Mouse (Mus musculus): ENCODE results near the gene Dpp9. TPM values are rescaled to one million over a fixed set of nuclear protein-coding genes. Genes with fewer than 3 reads are reported as not detected.
"Not testable (repeated sequence)": the region's sequence is repeated elsewhere in the genome, so short reads cannot be mapped to it uniquely, and the experiment has no call there.

Gene Dpp9
- polyA plus RNA-seq, 1 experiment from 2014 or later, result 50.6 TPM

- not testable (repeated sequence) for DNase-seq (ENCODE audit: low spot score); H3K4me3 ChIP-seq (ENCODE audit: low read depth, low read length); H3K9me3 ChIP-seq (ENCODE audit: control insufficient read depth, low read length); H3K4me1 ChIP-seq (replicated peaks; ENCODE audit: control insufficient read depth, insufficient read depth, low read length); ATAC-seq (replicated peaks; ENCODE audit: low FRiP score); H3K4me2 ChIP-seq (ENCODE audit: low read depth, low read length, severe bottlenecking); H3K36me3 ChIP-seq (ENCODE audit: control insufficient read depth, insufficient read depth, low read length); H3K9ac ChIP-seq (ENCODE audit: low read length); H3K27me3 ChIP-seq (ENCODE audit: control insufficient read depth, insufficient read depth, low read length); H3K27ac ChIP-seq (ENCODE audit: low read depth, low read length)
- WGBS, result 79% methylated on average over 2 of the region's 2 CpGs
Measured at GRCm38 (mm10) chr17:56258812-56259211, 40.1 kb upstream of the Dpp9 start.

DNA sequence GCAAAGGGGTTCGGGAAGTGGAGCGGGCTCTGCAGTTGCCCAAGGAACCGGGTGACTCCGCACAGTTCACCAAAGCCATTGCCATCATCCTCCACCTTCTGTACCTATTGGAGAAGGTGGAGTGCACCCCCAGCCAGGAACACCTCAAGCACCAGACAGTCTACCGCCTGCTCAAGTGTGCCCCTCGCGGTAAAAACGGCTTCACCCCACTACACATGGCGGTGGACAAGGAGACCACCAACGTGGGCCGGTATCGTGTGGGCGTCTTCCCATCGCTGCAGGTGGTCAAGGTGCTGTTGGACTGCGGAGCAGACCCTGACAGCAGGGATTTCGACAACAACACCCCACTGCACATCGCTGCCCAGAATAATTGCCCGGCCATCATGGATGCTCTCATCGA is 39.6 kb upstream of the Dpp9 start:
- not testable (repeated sequence) for ATAC-seq (replicated peaks; ENCODE audit: low FRiP score); H3K36me3 ChIP-seq (ENCODE audit: control insufficient read depth, insufficient read depth, low read length); H3K4me3 ChIP-seq (ENCODE audit: low read depth, low read length); H3K27me3 ChIP-seq (ENCODE audit: control insufficient read depth, insufficient read depth, low read length); H3K9me3 ChIP-seq (ENCODE audit: control insufficient read depth, low read length); DNase-seq (ENCODE audit: low spot score); H3K9ac ChIP-seq (ENCODE audit: low read length); H3K27ac ChIP-seq (ENCODE audit: low read depth, low read length); H3K4me2 ChIP-seq (ENCODE audit: low read depth, low read length, severe bottlenecking); H3K4me1 ChIP-seq (replicated peaks; ENCODE audit: control insufficient read depth, insufficient read depth, low read length)
- 95% methylated on average over 19 of the region's 19 CpGs for WGBS

GRCm38 (mm10) chr17:56257181-56257894 is 38.6 kb upstream of the Dpp9 start:
- peak overlapping the region; percentile 79 for H3K4me2 ChIP-seq (ENCODE audit: low read depth, low read length, severe bottlenecking)
- peak overlapping the region; percentile 64 for H3K4me3 ChIP-seq (ENCODE audit: low read depth, low read length)
- peaks cover 5% of the 10 kb centered on the region; the same call in 1 of the 2 replicates for H3K4me1 ChIP-seq (replicated peaks; ENCODE audit: control insufficient read depth, insufficient read depth, low read length)
- H3K27ac ChIP-seq (ENCODE audit: low read depth, low read length), result no peak overlapping the region
- no peaks in the 10 kb centered on the region for H3K9me3 ChIP-seq (ENCODE audit: control insufficient read depth, low read length)
- 12% methylated on average over 58 of the region's 58 CpGs for WGBS
- no peaks in the 10 kb centered on the region for H3K27me3 ChIP-seq (ENCODE audit: control insufficient read depth, insufficient read depth, low read length)
- ATAC-seq (replicated peaks; ENCODE audit: low FRiP score) (peak; percentile 1; the same call in 1 of the 2 replicates), DNase-seq (ENCODE audit: low spot score) (peak; percentile 49)
- peak overlapping the region; percentile 64 for H3K9ac ChIP-seq (ENCODE audit: low read length)
- peaks cover 2% of the 10 kb centered on the region; the same call in 1 of the 2 replicates for H3K36me3 ChIP-seq (ENCODE audit: control insufficient read depth, insufficient read depth, low read length)

DNA sequence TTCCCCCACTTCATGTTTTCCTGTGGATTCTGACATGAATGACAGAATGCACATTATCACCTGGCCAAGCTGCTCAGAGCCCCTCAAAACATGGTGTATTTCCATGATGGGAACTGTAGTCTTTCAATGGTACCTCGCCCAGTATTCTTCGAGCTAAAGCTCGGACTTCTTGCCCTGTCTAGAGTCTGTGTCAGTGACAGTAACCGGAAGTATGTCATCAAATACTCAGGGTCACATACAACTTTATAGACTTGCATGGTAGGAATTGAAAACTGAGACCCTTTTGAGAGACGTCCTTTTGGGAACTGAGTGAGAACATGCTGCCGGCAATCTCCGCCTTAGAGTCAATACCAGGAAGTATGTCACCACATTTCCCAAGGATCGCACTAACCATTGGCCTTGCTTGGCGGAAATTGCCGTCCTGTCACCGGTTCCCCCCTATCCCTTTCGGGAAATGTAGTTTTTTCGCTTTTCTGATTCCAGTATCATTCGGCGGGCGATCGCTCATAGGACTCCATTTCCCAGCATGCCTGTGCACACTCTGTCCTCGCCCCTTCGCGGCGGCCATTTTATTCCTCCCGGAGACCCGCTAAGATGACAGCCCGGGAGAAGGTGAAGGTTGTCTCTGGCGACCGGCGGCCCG is 37.7 kb upstream of the Dpp9 start, which contains the start of gene Fem1a:
Gene Fem1a (plus strand): TSS at position 572 of the 643 bp plus-strand sequence.
- peak within 1 kb of the TSS; percentile 64 for H3K4me3 ChIP-seq (ENCODE audit: low read depth, low read length)
- H3K4me2 ChIP-seq (ENCODE audit: low read depth, low read length, severe bottlenecking), result peak within 1 kb of the TSS; percentile 79
- ATAC-seq (replicated peaks; ENCODE audit: low FRiP score) (peak; percentile 92), DNase-seq (ENCODE audit: low spot score) (peak; percentile 92)
- H3K9me3 ChIP-seq (ENCODE audit: control insufficient read depth, low read length), result no peaks in the 10 kb centered on the region
- H3K27ac ChIP-seq (ENCODE audit: low read depth, low read length), result peak within 1 kb of the TSS; percentile 70
- peak within 1 kb of the TSS; percentile 64 for H3K9ac ChIP-seq (ENCODE audit: low read length)
- peaks cover 5% of the 10 kb centered on the region; the same call in 1 of the 2 replicates for H3K4me1 ChIP-seq (replicated peaks; ENCODE audit: control insufficient read depth, insufficient read depth, low read length)
- under 1% methylated on average over 28 of the region's 28 CpGs for WGBS
- peaks cover 2% of the 10 kb centered on the region; the same call in 1 of the 2 replicates for H3K36me3 ChIP-seq (ENCODE audit: control insufficient read depth, insufficient read depth, low read length)
- no peaks in the 10 kb centered on the region for H3K27me3 ChIP-seq (ENCODE audit: control insufficient read depth, insufficient read depth, low read length)

GRCm38 (mm10) chr17:56255863-56256238 is 37.1 kb upstream of the Dpp9 start:
- Histone ChIP-seq H3K4me3 (ENCODE audit: low read depth, low read length) (peak overlapping the region; percentile 64), H3K4me1 (replicated peaks; ENCODE audit: control insufficient read depth, insufficient read depth, low read length) (peaks cover 9% of the 10 kb centered on the region), H3K36me3 (ENCODE audit: control insufficient read depth, insufficient read depth, low read length) (no peaks in the 10 kb centered on the region; the same call in 1 of the 2 replicates), H3K27ac (ENCODE audit: low read depth, low read length) (peak overlapping the region; percentile 70), H3K4me2 (ENCODE audit: low read depth, low read length, severe bottlenecking) (peak overlapping the region; percentile 78), H3K9me3 (ENCODE audit: control insufficient read depth, low read length) (no peaks in the 10 kb centered on the region), H3K27me3 (ENCODE audit: control insufficient read depth, insufficient read depth, low read length) (no peaks in the 10 kb centered on the region), H3K9ac (ENCODE audit: low read length) (peak overlapping the region; percentile 53; the same call in 1 of the 2 replicates)
- peak; percentile 99 for DNase-seq (ENCODE audit: low spot score)
- peak; percentile 91 for ATAC-seq (replicated peaks; ENCODE audit: low FRiP score)
- WGBS, result under 1% methylated on average over 32 of the region's 32 CpGs

- Histone ChIP-seq H3K9me3 (ENCODE audit: control insufficient read depth, low read length) (no peaks in the 10 kb centered on the region), H3K9ac (ENCODE audit: low read length) (peak overlapping the region; percentile 23; the same call in 1 of the 2 replicates), H3K27ac (ENCODE audit: low read depth, low read length) (no peak overlapping the region; the same call in 1 of the 2 replicates), H3K27me3 (ENCODE audit: control insufficient read depth, insufficient read depth, low read length) (no peaks in the 10 kb centered on the region), H3K36me3 (ENCODE audit: control insufficient read depth, insufficient read depth, low read length) (no peaks in the 10 kb centered on the region; the same call in 1 of the 2 replicates), H3K4me2 (ENCODE audit: low read depth, low read length, severe bottlenecking) (no peak overlapping the region), H3K4me1 (replicated peaks; ENCODE audit: control insufficient read depth, insufficient read depth, low read length) (peaks cover 11% of the 10 kb centered on the region), H3K4me3 (ENCODE audit: low read depth, low read length) (no peak overlapping the region)
- peak; percentile 73 for DNase-seq (ENCODE audit: low spot score)
- ATAC-seq (replicated peaks; ENCODE audit: low FRiP score), result peak; percentile 4
- 19% methylated on average over 9 of the region's 9 CpGs for WGBS
Measured at GRCm38 (mm10) chr17:56255429-56255828, 36.7 kb upstream of the Dpp9 start.

DNA sequence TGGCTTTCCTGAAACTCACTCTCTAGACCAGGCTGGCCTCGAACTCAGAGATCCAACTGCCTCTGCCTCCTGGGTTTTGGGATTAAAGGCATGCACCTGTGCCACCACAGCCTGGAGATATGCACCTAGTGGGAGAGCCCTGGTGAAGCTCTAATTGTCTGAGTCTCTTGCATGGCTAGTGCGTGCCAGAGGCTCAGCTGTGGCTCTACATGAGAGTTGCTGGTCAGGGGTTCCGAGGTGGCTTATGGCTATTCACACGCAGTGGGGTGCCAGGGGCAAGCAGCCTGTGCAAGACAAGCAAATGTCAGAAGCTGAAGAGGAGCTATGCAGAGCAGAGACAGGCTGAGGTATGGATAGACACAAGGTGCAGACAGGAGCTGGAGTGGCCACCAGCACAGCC is 36.0 kb upstream of the Dpp9 start:
- WGBS, result 79% methylated on average over 4 of the region's 4 CpGs
- DNase-seq (ENCODE audit: low spot score) (no peak), ATAC-seq (replicated peaks; ENCODE audit: low FRiP score) (no peak)
- no peak overlapping the region for H3K9ac ChIP-seq (ENCODE audit: low read length)
- no peak overlapping the region for H3K4me3 ChIP-seq (ENCODE audit: low read depth, low read length)
- H3K9me3 ChIP-seq (ENCODE audit: control insufficient read depth, low read length), result no peaks in the 10 kb centered on the region
- H3K36me3 ChIP-seq (ENCODE audit: control insufficient read depth, insufficient read depth, low read length), result no peaks in the 10 kb centered on the region; the same call in 1 of the 2 replicates
- H3K27me3 ChIP-seq (ENCODE audit: control insufficient read depth, insufficient read depth, low read length), result no peaks in the 10 kb centered on the region
- no peak overlapping the region for H3K27ac ChIP-seq (ENCODE audit: low read depth, low read length)
- H3K4me2 ChIP-seq (ENCODE audit: low read depth, low read length, severe bottlenecking), result no peak overlapping the region
- H3K4me1 ChIP-seq (replicated peaks; ENCODE audit: control insufficient read depth, insufficient read depth, low read length), result peaks cover 11% of the 10 kb centered on the region

GRCm38 (mm10) chr17:56251136-56251829 is 32.6 kb upstream of the Dpp9 start:
- 25% methylated on average over 6 of the region's 6 CpGs for WGBS
- DNase-seq (ENCODE audit: low spot score) (peak; percentile 80), ATAC-seq (replicated peaks; ENCODE audit: low FRiP score) (peak; percentile 29; the same call in 1 of the 2 replicates)
- no peak overlapping the region for H3K9ac ChIP-seq (ENCODE audit: low read length)
- H3K4me2 ChIP-seq (ENCODE audit: low read depth, low read length, severe bottlenecking), result 0 out of 2 replicates have a peak overlapping the region, but pooled peaks have one; percentile 18
- no peak overlapping the region for H3K4me3 ChIP-seq (ENCODE audit: low read depth, low read length)
- H3K4me1 ChIP-seq (replicated peaks; ENCODE audit: control insufficient read depth, insufficient read depth, low read length), result peaks cover 8% of the 10 kb centered on the region
- no peaks in the 10 kb centered on the region for H3K9me3 ChIP-seq (ENCODE audit: control insufficient read depth, low read length)
- H3K36me3 ChIP-seq (ENCODE audit: control insufficient read depth, insufficient read depth, low read length), result no peaks in the 10 kb centered on the region
- H3K27me3 ChIP-seq (ENCODE audit: control insufficient read depth, insufficient read depth, low read length), result no peaks in the 10 kb centered on the region
- no peak overlapping the region for H3K27ac ChIP-seq (ENCODE audit: low read depth, low read length)
